Mouse (Mus musculus) neural tube, embryonic 13.5 days (tissue): Measurements from ENCODE around the gene Chchd3. TPM values are rescaled to one million over a fixed set of nuclear protein-coding genes. Genes with fewer than 3 reads are reported as not detected.

Source experiments
- ATAC-seq: fragments of 200-750 bp; cut with Nextera tagmentation; 2 replicates; pipeline ENCODE4 v1.8.0; 2017; ENCODE audit warnings: low read depth, mild to moderate bottlenecking, moderate TSS enrichment, moderate library complexity
- H3K27ac ChIP-seq: fragments of 300-500 bp; sonication (generic); replicated peaks from 2 replicates; pipeline ENCODE4 v1.5.1; 2015; ENCODE audit warnings: moderate library complexity, mild to moderate bottlenecking, inconsistent platforms
- H3K27me3 ChIP-seq: fragments of 300-500 bp; sonication (generic); 2 replicates; pipeline ENCODE4 v1.6.1; 2015; ENCODE audit warnings: mild to moderate bottlenecking, inconsistent platforms
- H3K36me3 ChIP-seq: fragments of 300-500 bp; sonication (generic); 2 replicates; pipeline ENCODE4 v1.6.1; 2015; ENCODE audit warnings: mild to moderate bottlenecking, inconsistent platforms
- H3K4me1 ChIP-seq: fragments of 300-500 bp; sonication (generic); replicated peaks from 2 replicates; pipeline ENCODE4 v1.6.1; 2015; ENCODE audit warnings: inconsistent platforms
- H3K4me2 ChIP-seq: fragments of 300-500 bp; sonication (generic); 2 replicates; pipeline ENCODE4 v1.6.1; 2015; ENCODE audit warnings: inconsistent platforms, mild to moderate bottlenecking, moderate library complexity
- H3K4me3 ChIP-seq: fragments of 300-500 bp; sonication (generic); 2 replicates; pipeline ENCODE4 v1.5.1; 2015; ENCODE audit warnings: mild to moderate bottlenecking, inconsistent platforms
- H3K9ac ChIP-seq: fragments of 300-500 bp; sonication (generic); 2 replicates; pipeline ENCODE4 v1.6.1; 2015; ENCODE audit warnings: moderate library complexity, mild to moderate bottlenecking, inconsistent platforms
- H3K9me3 ChIP-seq: fragments of 300-500 bp; sonication (generic); 2 replicates; pipeline ENCODE4 v1.6.1; 2016; ENCODE audit warnings: inconsistent platforms
- WGBS: fragments of 180-500 bp; shearing (Covaris S2); methylation state at CpG from one replicate; pipeline ENCODE4 v1.1.7; 2015; 5-methylcytosine and 5-hydroxymethylcytosine counted together
- polyA plus RNA-seq: library from polyadenylated mRNA; unstranded; fragments of >200 nt; fragmentation: Nextera tagmentation; extraction: Ambion mirVana; gene quantifications from 2 replicates; pipeline ENCODE4 v1.2.1, GENCODE M21; 2015

Chchd3 gene
- polyA plus RNA-seq, 1 experiment from 2014 or later, result 112 TPM

- no peak overlapping the region for H3K9ac ChIP-seq
- no peaks in the 10 kb centered on the region for H3K9me3 ChIP-seq
- no peaks in the 10 kb centered on the region for H3K36me3 ChIP-seq
- H3K4me1 ChIP-seq, result no peaks in the 10 kb centered on the region
- H3K27me3 ChIP-seq, result no peaks in the 10 kb centered on the region
- H3K4me3 ChIP-seq, result no peak overlapping the region
- 99% methylated on average over 2 of the region's 2 CpGs for WGBS
- H3K27ac ChIP-seq, result no peak overlapping the region
- no peak overlapping the region for H3K4me2 ChIP-seq
- no peak for ATAC-seq
These were observed 149.4 kb downstream of the Chchd3 start for GRCm38 (mm10) chr6:32910692-32911091.

- peaks cover 8% of the 10 kb centered on the region; the same call in 1 of the 2 replicates for H3K4me1 ChIP-seq
- 88% methylated on average over 4 of the region's 4 CpGs for WGBS
- H3K27me3 ChIP-seq, result no peaks in the 10 kb centered on the region
- no peaks in the 10 kb centered on the region for H3K9me3 ChIP-seq
- ATAC-seq, result no peak
- no peak overlapping the region for H3K4me2 ChIP-seq
- H3K36me3 ChIP-seq, result no peaks in the 10 kb centered on the region
- no peak overlapping the region for H3K27ac ChIP-seq
- no peak overlapping the region for H3K4me3 ChIP-seq
- no peak overlapping the region for H3K9ac ChIP-seq
These were observed 161.0 kb downstream of the Chchd3 start for GRCm38 (mm10) chr6:32899061-32899460.

GRCm38 (mm10) chr6:32894100-32894499 lies 166.0 kb downstream of the Chchd3 start:
- Histone ChIP-seq H3K9ac (no peak overlapping the region), H3K27me3 (no peaks in the 10 kb centered on the region), H3K4me1 (0 out of 2 replicates have a peak, but pooled peaks cover 2% of the 10 kb centered on the region), H3K36me3 (no peaks in the 10 kb centered on the region), H3K4me3 (no peak overlapping the region), H3K27ac (no peak overlapping the region), H3K9me3 (no peaks in the 10 kb centered on the region), H3K4me2 (no peak overlapping the region)
- no peak for ATAC-seq
- WGBS, result 69% methylated on average over 2 of the region's 2 CpGs

- H3K36me3 ChIP-seq, result no peaks in the 10 kb centered on the region
- H3K4me3 ChIP-seq, result no peak overlapping the region
- H3K4me1 ChIP-seq, result no peaks in the 10 kb centered on the region
- H3K27ac ChIP-seq, result no peak overlapping the region
- 98% methylated on average over 4 of the region's 4 CpGs for WGBS
- no peak overlapping the region for H3K4me2 ChIP-seq
- no peak for ATAC-seq
- no peaks in the 10 kb centered on the region for H3K27me3 ChIP-seq
- H3K9me3 ChIP-seq, result no peaks in the 10 kb centered on the region
- H3K9ac ChIP-seq, result no peak overlapping the region
These were observed 169.3 kb downstream of the Chchd3 start for GRCm38 (mm10) chr6:32890726-32891125.

- 64% methylated on average over 4 of the region's 4 CpGs for WGBS
- Histone ChIP-seq H3K4me2 (no peak overlapping the region), H3K27me3 (no peaks in the 10 kb centered on the region), H3K9me3 (no peaks in the 10 kb centered on the region), H3K4me1 (no peaks in the 10 kb centered on the region), H3K27ac (no peak overlapping the region), H3K4me3 (no peak overlapping the region), H3K9ac (no peak overlapping the region), H3K36me3 (no peaks in the 10 kb centered on the region)
- no peak for ATAC-seq
These were observed 171.0 kb downstream of the Chchd3 start for GRCm38 (mm10) chr6:32888894-32889529.

GRCm38 (mm10) chr6:32878586-32878985 lies 181.5 kb downstream of the Chchd3 start:
- 95% methylated on average over 5 of the region's 5 CpGs for WGBS
- no peaks in the 10 kb centered on the region for H3K9me3 ChIP-seq
- peaks cover 14% of the 10 kb centered on the region for H3K4me1 ChIP-seq
- no peaks in the 10 kb centered on the region for H3K27me3 ChIP-seq
- H3K36me3 ChIP-seq, result no peaks in the 10 kb centered on the region
- H3K27ac ChIP-seq, result no peak overlapping the region
- ATAC-seq, result no peak
- no peak overlapping the region for H3K4me3 ChIP-seq
- H3K4me2 ChIP-seq, result no peak overlapping the region
- no peak overlapping the region for H3K9ac ChIP-seq

GRCm38 (mm10) chr6:32874176-32874575 lies 185.9 kb downstream of the Chchd3 start:
- Histone ChIP-seq H3K4me1 (peaks cover 14% of the 10 kb centered on the region), H3K9ac (no peak overlapping the region), H3K4me2 (no peak overlapping the region), H3K9me3 (no peaks in the 10 kb centered on the region), H3K27ac (peak overlapping the region; percentile 38; the same call in 1 of the 2 replicates), H3K4me3 (no peak overlapping the region), H3K27me3 (no peaks in the 10 kb centered on the region), H3K36me3 (peaks cover 6% of the 10 kb centered on the region; the same call in 1 of the 2 replicates)
- WGBS, result 36% methylated on average over 3 of the region's 3 CpGs
- ATAC-seq, result no peak

GRCm38 (mm10) chr6:32872805-32873204 lies 187.3 kb downstream of the Chchd3 start:
- Histone ChIP-seq H3K27me3 (no peaks in the 10 kb centered on the region), H3K9ac (no peak overlapping the region), H3K4me3 (no peak overlapping the region), H3K27ac (no peak overlapping the region), H3K4me2 (no peak overlapping the region), H3K36me3 (peaks cover 9% of the 10 kb centered on the region; the same call in 1 of the 2 replicates), H3K9me3 (no peaks in the 10 kb centered on the region), H3K4me1 (peaks cover 14% of the 10 kb centered on the region)
- ATAC-seq, result no peak
- WGBS, result 94% methylated on average over 2 of the region's 2 CpGs

GRCm38 (mm10) chr6:32850960-32851359 lies 209.1 kb downstream of the Chchd3 start:
- Histone ChIP-seq H3K4me2 (no peak overlapping the region), H3K36me3 (no peaks in the 10 kb centered on the region), H3K27ac (no peak overlapping the region), H3K9me3 (no peaks in the 10 kb centered on the region), H3K27me3 (no peaks in the 10 kb centered on the region), H3K4me3 (no peak overlapping the region), H3K4me1 (no peaks in the 10 kb centered on the region; the same call in 1 of the 2 replicates), H3K9ac (no peak overlapping the region)
- no peak for ATAC-seq
- WGBS, result 92% methylated on average over 4 of the region's 4 CpGs

- WGBS, result 90% methylated on average over 7 of the region's 7 CpGs
- H3K4me2 ChIP-seq, result no peak overlapping the region
These were observed 211.1 kb downstream of the Chchd3 start for GRCm38 (mm10) chr6:32848974-32849373.

GRCm38 (mm10) chr6:32845463-32845862 lies 214.6 kb downstream of the Chchd3 start:
- Histone ChIP-seq H3K27me3 (no peaks in the 10 kb centered on the region), H3K4me1 (peaks cover 8% of the 10 kb centered on the region), H3K9ac (no peak overlapping the region), H3K36me3 (no peaks in the 10 kb centered on the region), H3K4me2 (no peak overlapping the region), H3K4me3 (no peak overlapping the region), H3K27ac (no peak overlapping the region), H3K9me3 (no peaks in the 10 kb centered on the region)
- ATAC-seq, result no peak
- WGBS, result 19% methylated on average over 1 of the region's 1 CpGs

More at GRCm38 (mm10) chr6:32848974-32849373, 211.1 kb downstream of the Chchd3 start:
- Histone ChIP-seq H3K36me3 (no peaks in the 10 kb centered on the region), H3K9ac (no peak overlapping the region), H3K27ac (no peak overlapping the region), H3K4me3 (no peak overlapping the region), H3K4me1 (peaks cover 8% of the 10 kb centered on the region), H3K9me3 (no peaks in the 10 kb centered on the region), H3K27me3 (no peaks in the 10 kb centered on the region)
- ATAC-seq, result no peak

- Histone ChIP-seq H3K4me3 (no peak overlapping the region), H3K27ac (0 out of 2 replicates have a peak overlapping the region, but pooled peaks have one; percentile 6), H3K27me3 (no peaks in the 10 kb centered on the region), H3K4me1 (peaks cover 13% of the 10 kb centered on the region), H3K9me3 (no peaks in the 10 kb centered on the region), H3K4me2 (no peak overlapping the region), H3K9ac (no peak overlapping the region), H3K36me3 (0 out of 2 replicates have a peak, but pooled peaks cover 4% of the 10 kb centered on the region)
- 62% methylated on average over 2 of the region's 2 CpGs for WGBS
- ATAC-seq, result no peak
These were observed 222.1 kb downstream of the Chchd3 start for GRCm38 (mm10) chr6:32837939-32838301.
